Mouse (Mus musculus): ENCODE results near the gene Cdon. TPM values are rescaled to one million over a fixed set of nuclear protein-coding genes. Genes with fewer than 3 reads are reported as not detected.

The Cdon gene
- polyA plus RNA-seq (2012; rRNA removed) (83.7 and 98.3 TPM in 2 replicates), polyA plus RNA-seq (2014; fragmentation: Nextera tagmentation; extraction: Ambion mirVana) (39.6 and 40.9 TPM in 2 replicates)

DNA sequence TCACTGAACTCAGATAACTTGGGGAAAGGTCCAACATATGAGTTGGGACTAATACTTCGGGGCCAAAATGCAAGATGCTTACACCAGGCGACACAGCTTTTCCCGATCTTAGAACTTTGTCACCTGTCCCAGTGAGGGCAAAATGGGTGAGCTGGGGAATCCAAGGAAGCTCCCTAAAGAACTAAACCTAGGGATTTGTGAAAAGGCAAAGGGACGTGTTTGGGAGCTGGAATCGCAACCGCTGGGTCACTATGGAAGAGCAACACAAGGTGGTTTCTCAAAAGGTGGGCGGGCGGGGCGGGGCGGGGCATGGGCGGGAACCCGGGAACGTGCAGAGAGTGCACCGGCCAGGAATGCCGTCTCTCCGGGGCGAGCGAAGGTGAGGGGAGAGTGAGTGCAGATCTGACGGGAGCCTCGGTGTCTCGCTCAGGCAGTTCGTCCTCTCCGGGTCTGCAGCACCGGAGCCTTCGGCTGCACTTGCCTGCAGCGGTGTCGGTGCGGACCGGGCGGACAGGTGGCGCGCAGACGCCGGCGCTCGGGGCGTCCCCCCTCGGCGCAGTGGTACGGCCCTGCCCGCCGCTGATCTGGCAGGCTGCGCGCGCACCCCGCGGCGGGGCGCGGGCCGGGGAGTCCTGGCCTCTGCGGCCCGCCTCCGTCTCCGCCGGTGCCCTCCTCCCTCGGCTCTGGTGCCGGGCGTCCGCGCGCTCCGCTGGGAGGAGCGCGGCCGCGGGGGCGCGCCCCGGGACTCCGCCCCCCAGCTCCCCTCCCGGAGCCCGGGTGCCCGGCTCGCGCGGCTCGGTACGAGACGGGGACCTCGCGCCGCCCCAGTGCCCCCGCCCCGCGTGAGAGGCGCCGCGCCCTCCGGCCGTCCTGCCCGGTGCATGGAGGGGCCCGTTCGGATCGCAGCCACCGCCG lies at the start of gene Cdon:
Cdon (plus strand) TSS at position 324 of the 915 bp plus-strand sequence.
- Histone ChIP-seq H3K4me1 (ENCODE audit: control insufficient read depth, insufficient read depth, low read length) (peaks cover 19% of the 10 kb centered on the region), H3K27ac (replicated peaks; ENCODE audit: low read depth, low read length) (peak within 1 kb of the TSS; percentile 97), H3K36me3 (ENCODE audit: control insufficient read depth, insufficient read depth, low read length) (no peaks in the 10 kb centered on the region), H3K9ac (ENCODE audit: low read depth, low read length, severe bottlenecking) (peak within 1 kb of the TSS; percentile 99), H3K9me3 (ENCODE audit: control insufficient read depth, low read length) (no peaks in the 10 kb centered on the region), H3K4me3 (replicated peaks; ENCODE audit: low read length) (peak within 1 kb of the TSS; percentile 98), H3K4me2 (replicated peaks; ENCODE audit: low read depth, low read length, severe bottlenecking) (peak within 1 kb of the TSS; percentile 44), H3K27me3 (ENCODE audit: control insufficient read depth, insufficient read depth, low read length) (no peaks in the 10 kb centered on the region)
- DNase-seq (ENCODE audit: low spot score) = peak; percentile 92
- 0 out of 2 replicates have a peak, but pooled peaks have one; percentile 16 for TF ChIP-seq POLR2A (IDR thresholded peaks at IDR 0.05; ENCODE audit: borderline replicate concordance, extremely low read depth, insufficient read depth, insufficient read length)
- WGBS = under 1% methylated on average over 25 of the region's 97 CpGs
- ATAC-seq (ENCODE audit: low FRiP score, low read depth) = peak; percentile 93

DNA sequence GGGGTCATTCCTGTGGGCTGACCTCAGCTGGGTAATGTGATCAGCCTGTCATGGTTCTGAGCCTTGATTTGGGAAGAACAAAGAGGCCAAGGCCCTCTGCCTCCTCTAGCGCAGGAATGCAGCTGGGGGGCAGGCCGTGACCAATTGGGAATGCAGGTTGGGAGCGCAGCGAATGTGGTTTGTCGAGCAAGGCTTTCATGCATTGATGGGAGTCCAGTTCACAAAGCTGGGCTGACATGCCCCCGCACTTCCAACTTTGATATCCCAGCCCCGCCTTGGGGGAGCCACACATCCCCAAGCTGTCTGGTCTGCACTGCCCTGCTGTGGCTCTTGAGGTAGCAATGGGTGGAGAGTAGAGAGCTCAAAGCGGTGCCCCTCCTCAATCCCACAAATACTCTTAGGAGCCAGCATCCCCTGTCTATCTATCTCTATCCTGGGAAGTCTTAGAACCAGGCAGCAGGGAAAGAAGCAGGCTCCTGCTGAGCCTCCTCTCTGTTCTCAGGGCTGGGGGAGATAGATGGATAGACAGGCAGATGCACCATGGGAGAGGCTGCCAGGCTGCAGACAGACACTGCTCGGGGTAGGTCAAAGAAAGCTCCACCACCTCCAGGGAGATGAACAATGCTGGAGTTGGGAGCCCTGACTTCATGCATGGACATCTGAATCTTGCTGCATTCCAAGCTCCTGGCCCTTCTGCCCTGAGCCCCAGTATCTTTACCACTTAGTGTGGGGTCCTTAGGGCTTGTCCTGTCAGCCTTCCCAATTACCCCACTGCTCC lies 48.4 kb upstream of the Cdon start:
- Histone ChIP-seq H3K9me3 (ENCODE audit: control insufficient read depth, low read length) (no peaks in the 10 kb centered on the region), H3K9ac (ENCODE audit: low read depth, low read length, severe bottlenecking) (no peak overlapping the region), H3K4me2 (replicated peaks; ENCODE audit: low read depth, low read length, severe bottlenecking) (no peak overlapping the region), H3K4me3 (replicated peaks; ENCODE audit: low read length) (no peak overlapping the region), H3K27me3 (ENCODE audit: control insufficient read depth, insufficient read depth, low read length) (no peaks in the 10 kb centered on the region), H3K27ac (replicated peaks; ENCODE audit: low read depth, low read length) (no peak overlapping the region), H3K36me3 (ENCODE audit: control insufficient read depth, insufficient read depth, low read length) (no peaks in the 10 kb centered on the region), H3K4me1 (ENCODE audit: control insufficient read depth, insufficient read depth, low read length) (0 out of 2 replicates have a peak, but pooled peaks cover 3% of the 10 kb centered on the region)
- ATAC-seq (ENCODE audit: low FRiP score, low read depth) (peak; percentile 49), DNase-seq (ENCODE audit: low spot score) (no peak)
- TF ChIP-seq POLR2A (IDR thresholded peaks at IDR 0.05; ENCODE audit: borderline replicate concordance, extremely low read depth, insufficient read depth, insufficient read length) = no peak
- 45% methylated on average over 9 of the region's 9 CpGs for WGBS

DNA sequence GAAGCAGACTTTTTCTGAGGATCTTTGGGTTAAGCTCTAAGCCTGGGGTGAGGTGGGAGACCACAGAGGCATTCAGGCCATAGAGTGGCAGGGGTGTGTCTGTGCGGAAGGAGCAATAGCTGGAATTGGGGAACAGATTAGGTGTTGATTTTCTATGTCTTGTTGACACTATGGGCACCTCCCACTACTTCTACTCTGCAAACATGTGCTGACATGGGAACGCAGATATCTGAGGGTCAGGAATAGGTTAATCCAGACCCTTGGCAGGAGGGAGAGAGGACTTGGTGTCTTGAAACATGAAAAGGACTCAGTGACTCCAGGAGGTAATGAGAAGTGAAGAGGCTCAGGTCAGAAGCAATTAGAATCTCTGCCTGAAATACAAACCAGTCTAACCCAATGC lies 43.0 kb upstream of the Cdon start:
- H3K27ac ChIP-seq (replicated peaks; ENCODE audit: low read depth, low read length) = no peak overlapping the region
- no peak overlapping the region for H3K4me3 ChIP-seq (replicated peaks; ENCODE audit: low read length)
- no peaks in the 10 kb centered on the region for H3K27me3 ChIP-seq (ENCODE audit: control insufficient read depth, insufficient read depth, low read length)
- no peak for DNase-seq (ENCODE audit: low spot score)
- no peaks in the 10 kb centered on the region for H3K36me3 ChIP-seq (ENCODE audit: control insufficient read depth, insufficient read depth, low read length)
- H3K4me2 ChIP-seq (replicated peaks; ENCODE audit: low read depth, low read length, severe bottlenecking) = no peak overlapping the region
- no peak for ATAC-seq (ENCODE audit: low FRiP score, low read depth)
- no peak overlapping the region for H3K9ac ChIP-seq (ENCODE audit: low read depth, low read length, severe bottlenecking)
- peaks cover 16% of the 10 kb centered on the region for H3K4me1 ChIP-seq (ENCODE audit: control insufficient read depth, insufficient read depth, low read length)
- TF ChIP-seq POLR2A (IDR thresholded peaks at IDR 0.05; ENCODE audit: borderline replicate concordance, extremely low read depth, insufficient read depth, insufficient read length) = no peak
- H3K9me3 ChIP-seq (ENCODE audit: control insufficient read depth, low read length) = no peaks in the 10 kb centered on the region
- 77% methylated on average over 2 of the region's 2 CpGs for WGBS

DNA sequence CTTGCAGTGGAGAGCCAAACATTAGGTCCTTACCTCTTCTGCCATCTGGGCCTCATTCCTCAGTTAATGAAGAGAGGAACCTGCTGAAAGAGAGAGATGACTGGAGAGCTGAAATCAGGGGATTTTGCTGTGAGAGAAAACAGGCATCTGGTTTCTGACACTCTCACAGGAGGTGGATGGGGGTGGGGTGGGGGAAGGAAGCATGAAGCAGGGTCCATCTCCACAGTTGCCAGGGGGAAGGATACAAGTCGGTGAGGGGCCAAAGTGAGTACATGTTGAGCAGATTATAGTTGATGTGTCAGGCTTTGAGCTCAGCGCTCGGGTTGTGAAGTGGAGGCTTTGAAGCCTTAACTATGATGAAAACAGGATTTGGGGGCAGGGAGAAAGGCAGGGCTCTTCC lies 41.9 kb upstream of the Cdon start:
- H3K9ac ChIP-seq (ENCODE audit: low read depth, low read length, severe bottlenecking) = no peak overlapping the region
- WGBS = 20% methylated on average over 3 of the region's 3 CpGs
- DNase-seq (ENCODE audit: low spot score) (no peak), ATAC-seq (ENCODE audit: low FRiP score, low read depth) (no peak)
- no peak overlapping the region for H3K4me3 ChIP-seq (replicated peaks; ENCODE audit: low read length)
- TF ChIP-seq POLR2A (IDR thresholded peaks at IDR 0.05; ENCODE audit: borderline replicate concordance, extremely low read depth, insufficient read depth, insufficient read length) = no peak
- H3K27ac ChIP-seq (replicated peaks; ENCODE audit: low read depth, low read length) = no peak overlapping the region
- H3K4me2 ChIP-seq (replicated peaks; ENCODE audit: low read depth, low read length, severe bottlenecking) = no peak overlapping the region
- no peaks in the 10 kb centered on the region for H3K9me3 ChIP-seq (ENCODE audit: control insufficient read depth, low read length)
- H3K36me3 ChIP-seq (ENCODE audit: control insufficient read depth, insufficient read depth, low read length) = no peaks in the 10 kb centered on the region
- peaks cover 16% of the 10 kb centered on the region for H3K4me1 ChIP-seq (ENCODE audit: control insufficient read depth, insufficient read depth, low read length)
- no peaks in the 10 kb centered on the region for H3K27me3 ChIP-seq (ENCODE audit: control insufficient read depth, insufficient read depth, low read length)

DNA sequence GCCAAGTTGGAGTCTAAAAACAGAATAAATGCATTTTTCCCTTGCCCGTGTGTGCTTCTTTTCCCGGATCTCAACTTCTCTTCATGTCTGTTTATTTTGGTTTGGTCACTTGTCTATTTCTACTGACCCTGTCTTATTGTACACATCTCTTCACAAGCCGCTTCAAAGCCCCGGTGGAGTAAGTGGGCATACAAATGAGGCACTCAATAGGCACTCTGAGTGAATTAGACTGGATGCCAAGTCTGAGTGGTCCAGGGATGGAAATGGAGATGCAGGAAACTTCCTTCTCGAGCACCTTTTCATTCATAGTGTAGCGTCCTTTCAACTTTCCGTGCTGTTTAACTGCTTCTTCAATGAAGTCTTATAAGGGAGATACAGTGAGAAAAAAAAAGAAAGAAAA lies 21.0 kb upstream of the Cdon start:
- H3K4me1 ChIP-seq (ENCODE audit: control insufficient read depth, insufficient read depth, low read length) = peaks cover 33% of the 10 kb centered on the region
- no peak overlapping the region for H3K4me3 ChIP-seq (replicated peaks; ENCODE audit: low read length)
- no peak overlapping the region for H3K27ac ChIP-seq (replicated peaks; ENCODE audit: low read depth, low read length)
- WGBS = 71% methylated on average over 7 of the region's 7 CpGs
- TF ChIP-seq POLR2A (IDR thresholded peaks at IDR 0.05; ENCODE audit: borderline replicate concordance, extremely low read depth, insufficient read depth, insufficient read length) = no peak
- no peak overlapping the region for H3K4me2 ChIP-seq (replicated peaks; ENCODE audit: low read depth, low read length, severe bottlenecking)
- H3K36me3 ChIP-seq (ENCODE audit: control insufficient read depth, insufficient read depth, low read length) = no peaks in the 10 kb centered on the region
- ATAC-seq (ENCODE audit: low FRiP score, low read depth) (no peak), DNase-seq (ENCODE audit: low spot score) (no peak)
- H3K9me3 ChIP-seq (ENCODE audit: control insufficient read depth, low read length) = no peaks in the 10 kb centered on the region
- H3K9ac ChIP-seq (ENCODE audit: low read depth, low read length, severe bottlenecking) = no peak overlapping the region
- no peaks in the 10 kb centered on the region for H3K27me3 ChIP-seq (ENCODE audit: control insufficient read depth, insufficient read depth, low read length)

Data from limb, embryonic 14.5 days (tissue).